Mouse (Mus musculus): ENCODE measurements at regions not wholly inside any gene's neighbourhood (a gene's known extent, or its start where the extent isn't known, plus 50 kb on each side); places are given as distances from the start of the nearest gene placed in this dataset.

GRCm38 (mm10) chr15:57036806-57037566 lies 440.4 kb downstream of the Slc22a22 start:
- 86% methylated on average over 4 of the region's 4 CpGs for WGBS

GRCm38 (mm10) chr15:57033012-57033411 lies 444.4 kb downstream of the Slc22a22 start:
- 81% methylated on average over 1 of the region's 1 CpGs for WGBS
- no peak overlapping the region for H3K9ac ChIP-seq

More at GRCm38 (mm10) chr15:57036806-57037566, 440.4 kb downstream of the Slc22a22 start:
- no peaks in the 10 kb centered on the region for H3K27me3 ChIP-seq (replicated peaks)
- no peak overlapping the region for H3K27ac ChIP-seq
- no peaks in the 10 kb centered on the region for H3K4me1 ChIP-seq
- H3K9me3 ChIP-seq = no peaks in the 10 kb centered on the region
- H3K36me3 ChIP-seq = no peaks in the 10 kb centered on the region
- no peak overlapping the region for H3K9ac ChIP-seq
- no peak overlapping the region for H3K4me3 ChIP-seq
- no peak for ATAC-seq (ENCODE audit: low FRiP score, low read depth)
- H3K4me2 ChIP-seq (replicated peaks) = no peak overlapping the region

More at GRCm38 (mm10) chr15:57033012-57033411, 444.4 kb downstream of the Slc22a22 start:
- H3K4me1 ChIP-seq = no peaks in the 10 kb centered on the region
- H3K36me3 ChIP-seq = no peaks in the 10 kb centered on the region
- no peaks in the 10 kb centered on the region for H3K9me3 ChIP-seq
- H3K4me2 ChIP-seq (replicated peaks) = no peak overlapping the region
- ATAC-seq (ENCODE audit: low FRiP score, low read depth) = no peak
- H3K27me3 ChIP-seq (replicated peaks) = no peaks in the 10 kb centered on the region
- H3K4me3 ChIP-seq = no peak overlapping the region
- H3K27ac ChIP-seq = no peak overlapping the region
